In genomic region chr7:24428725-24429124, GRCm38 (mm10) we compare ENCODE assay signal across 15 mouse cellular contexts. TPM values are rescaled to one million over a fixed set of nuclear protein-coding genes. Genes with fewer than 3 reads are reported as not detected.
"Had no signal": no experiment of that assay in that cellular context is flagged by ENCODE, and none has a peak within 500 bp of the region (broad histone marks: within the 10 kb centered on the region; RNA-seq: fewer than 3 reads in every experiment).

No protein-coding gene starts in this region.

- H3K4me1 ChIP-seq: midbrain, embryonic 12.5 days; stomach, embryonic 15.5 days had no signal

- H3K9me3 ChIP-seq: limb, embryonic 13.5 days; stomach, embryonic 15.5 days had no signal

- H3K36me3 ChIP-seq: midbrain, embryonic 12.5 days; stomach, embryonic 15.5 days had no signal

- H3K4me3 ChIP-seq: limb, embryonic 13.5 days; midbrain, embryonic 12.5 days; stomach, embryonic 15.5 days had no signal

- ATAC-seq: midbrain, embryonic 16.5 days had no signal

- H3K9ac ChIP-seq: limb, embryonic 13.5 days; liver, embryonic 14.5 days; midbrain, embryonic 12.5 days; stomach, embryonic 15.5 days had no signal

- DNase-seq: lung, adult 18-20 months; thymus, postnatal 4 days had no signal

- H3K4me2 ChIP-seq: limb, embryonic 13.5 days; midbrain, embryonic 12.5 days; stomach, embryonic 15.5 days had no signal

- H3K27ac ChIP-seq: kidney, postnatal 0 days; limb, embryonic 13.5 days; liver, embryonic 14.5 days; midbrain, embryonic 12.5 days; stomach, embryonic 15.5 days had no signal

RNA-seq across cellular contexts. Expression of gene Irgc1, which starts 23.4 kb away (rescaled TPM):
- total RNA-seq: layer of hippocampus, adult 18-20 months; layer of hippocampus, postnatal 36 days; left cerebral cortex, postnatal 4 days; liver, adult 2 months; megakaryocyte-erythroid progenitor cell, adult 5-6 weeks had no signal
- polyA plus RNA-seq: kidney, postnatal 0 days; limb, embryonic 13.5 days; liver, adult 2 months; liver, embryonic 14.5 days; lung, embryonic 16.5 days; midbrain, embryonic 12.5 days; midbrain, embryonic 16.5 days; neural tube, embryonic 14.5 days; stomach, embryonic 15.5 days had no signal

RNA-seq across cellular contexts. Expression of gene Cadm4, which starts 53.1 kb away (rescaled TPM):
- total RNA-seq: megakaryocyte-erythroid progenitor cell, adult 5-6 weeks had no signal
